Mouse (Mus musculus): ENCODE measurements at regions not wholly inside any gene's neighbourhood (a gene's known extent, or its start where the extent isn't known, plus 50 kb on each side); places are given as distances from the start of the nearest gene placed in this dataset.

- no peak for DNase-seq (ENCODE audit: low spot score in 2 of 2)
Observed at GRCm38 (mm10) chr12:27062511-27063264, 279.7 kb downstream of the Sox11 start.

- no peak for DNase-seq (ENCODE audit: low spot score in 2 of 2)
Observed at GRCm38 (mm10) chr12:27062061-27062461, 280.3 kb downstream of the Sox11 start.

- peak in 1 of 2 experiments; percentile 35 for DNase-seq (ENCODE audit: low spot score in 2 of 2)
Observed at GRCm38 (mm10) chr12:27060899-27061762, 281.2 kb downstream of the Sox11 start.

GRCm38 (mm10) chr12:27059885-27060284 lies 282.5 kb downstream of the Sox11 start:
- DNase-seq (ENCODE audit: low spot score in 2 of 2) = no peak

- DNase-seq (ENCODE audit: low spot score in 2 of 2) = no peak
Observed at GRCm38 (mm10) chr12:27054411-27054810, 288.0 kb downstream of the Sox11 start.

- no peak for DNase-seq (ENCODE audit: low spot score in 2 of 2)
Observed at GRCm38 (mm10) chr12:27037922-27038321, 304.5 kb downstream of the Sox11 start.

- DNase-seq (ENCODE audit: low spot score in 2 of 2) = no peak
Observed at GRCm38 (mm10) chr12:27019751-27020150, 322.6 kb downstream of the Sox11 start.

- DNase-seq (ENCODE audit: low spot score in 2 of 2) = no peak
Observed at GRCm38 (mm10) chr12:27018366-27018765, 324.0 kb downstream of the Sox11 start.

GRCm38 (mm10) chr12:26999287-26999686 lies 343.1 kb downstream of the Sox11 start:
- DNase-seq (ENCODE audit: low spot score in 2 of 2) = no peak

- DNase-seq (ENCODE audit: low spot score in 2 of 2) = no peak
Observed at GRCm38 (mm10) chr12:26976284-26977065, 365.9 kb downstream of the Sox11 start.

GRCm38 (mm10) chr12:26972495-26973113 lies 369.8 kb downstream of the Sox11 start:
- no peak for DNase-seq (ENCODE audit: low spot score in 2 of 2)

- DNase-seq (ENCODE audit: low spot score in 2 of 2) = no peak
Observed at GRCm38 (mm10) chr12:26967018-26967737, 375.2 kb downstream of the Sox11 start.

- DNase-seq (ENCODE audit: low spot score in 2 of 2) = no peak
Observed at GRCm38 (mm10) chr12:26963917-26964316, 378.5 kb downstream of the Sox11 start.

GRCm38 (mm10) chr12:26939831-26940230 lies 402.5 kb downstream of the Sox11 start:
- DNase-seq (ENCODE audit: low spot score in 2 of 2) = no peak

- DNase-seq (ENCODE audit: low spot score in 2 of 2) = no peak
Observed at GRCm38 (mm10) chr12:26937836-26938235, 404.5 kb downstream of the Sox11 start.

GRCm38 (mm10) chr12:26936696-26937458 lies 405.5 kb downstream of the Sox11 start:
- no peak for DNase-seq (ENCODE audit: low spot score in 2 of 2)

- DNase-seq (ENCODE audit: low spot score in 2 of 2) = no peak
Observed at GRCm38 (mm10) chr12:26930155-26930867, 412.1 kb downstream of the Sox11 start.

GRCm38 (mm10) chr12:26906126-26906525 lies 436.2 kb downstream of the Sox11 start:
- DNase-seq (ENCODE audit: low spot score in 2 of 2) = no peak

GRCm38 (mm10) chr12:26903894-26904272 lies 434.9 kb downstream of the Cmpk2 start:
- no peak for DNase-seq (ENCODE audit: low spot score in 2 of 2)

Data from gastrocnemius, postnatal 4 days (tissue).